8 mouse cellular contexts compared by ENCODE assay signal in the genomic region with DNA sequence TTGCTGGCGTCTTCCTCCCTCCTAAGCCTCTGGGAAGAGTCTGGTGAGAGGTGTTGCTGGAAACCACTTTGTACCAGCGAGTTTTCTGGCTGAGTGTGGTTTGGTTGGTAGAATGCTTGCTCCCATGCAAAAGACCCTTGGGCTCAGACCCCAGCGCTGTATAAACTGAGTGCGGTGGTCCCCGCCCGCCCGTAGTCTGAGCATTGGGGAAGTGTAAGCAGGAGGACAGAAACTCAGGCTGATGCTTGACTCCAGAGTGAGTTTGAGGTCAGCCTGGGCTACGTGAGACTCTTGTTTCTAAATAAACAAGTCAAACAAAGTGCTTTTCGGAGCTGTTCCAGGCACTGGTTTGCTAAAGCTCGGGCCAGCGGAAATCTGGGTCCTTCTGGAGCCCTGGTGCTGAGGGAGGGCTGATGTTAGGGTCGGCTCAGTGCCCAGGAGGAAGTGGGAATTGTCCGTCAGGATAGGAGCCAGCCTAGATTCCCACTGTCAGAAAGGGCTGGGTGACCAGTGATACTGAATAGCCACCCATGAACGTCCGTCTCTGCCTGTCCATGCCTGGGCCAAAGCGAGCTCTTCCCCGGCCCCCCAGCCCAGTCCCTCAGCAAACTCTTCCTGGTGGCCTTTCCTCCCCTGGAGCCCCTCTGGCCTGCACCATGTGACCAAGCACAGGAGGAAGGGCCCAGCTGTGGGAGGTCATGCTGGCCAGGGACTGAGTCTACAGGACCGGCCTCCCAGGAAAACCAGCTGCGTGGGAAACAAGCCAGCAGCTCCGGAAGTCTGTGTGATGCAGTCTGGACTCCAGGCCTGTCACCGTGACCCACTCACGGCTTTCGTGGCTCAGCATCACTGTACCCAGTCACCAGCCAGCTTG.
A peak's percentile ranks its signal among the peaks of the same experiment; 100 is the strongest.
DNase-seq lines count a peak whose midpoint lies in the region; ATAC-seq lines count a peak whose summit lies in the region.

No protein-coding gene starts in this region.

- DNase-seq in adrenal gland, adult 2 months = peak; percentile 79
- no peak for DNase-seq in adrenal gland, postnatal 4 days (ENCODE audit: low spot score in 2 of 2)
- DNase-seq in embryonic facial prominence, embryonic 11.5 days (ENCODE audit: low spot score) = no peak
- peak; percentile 78 for DNase-seq in kidney, adult 9 months
- DNase-seq in lung, postnatal 10 days = peak; percentile 95
- no peak for DNase-seq in spleen, adult 12 weeks (ENCODE audit: low spot score)
- no peak for DNase-seq in embryo, embryonic 9.5 days (ENCODE audit: extremely low spot score)

- peaks cover 36% of the 10 kb centered on the region for H3K4me1 ChIP-seq in embryonic facial prominence, embryonic 11.5 days (ENCODE audit: control insufficient read depth, insufficient read depth, low read length)
- H3K4me1 ChIP-seq in heart, embryonic 11.5 days (ENCODE audit: control insufficient read depth, insufficient read depth, low read length) = peaks cover 90% of the 10 kb centered on the region

- no peak overlapping the region for H3K4me2 ChIP-seq in embryonic facial prominence, embryonic 11.5 days (ENCODE audit: low read depth, low read length)
- H3K4me2 ChIP-seq in heart, embryonic 11.5 days = no peak overlapping the region

- H3K27ac ChIP-seq in embryonic facial prominence, embryonic 11.5 days (replicated peaks; ENCODE audit: low read depth, low read length) = peak overlapping the region; percentile 31; the same call in 1 of the 2 replicates
- H3K27ac ChIP-seq in heart, embryonic 11.5 days (ENCODE audit: low read depth, low read length) = peak overlapping the region; percentile 24; the same call in 1 of the 2 replicates

- no peaks in the 10 kb centered on the region for H3K27me3 ChIP-seq in embryonic facial prominence, embryonic 11.5 days (ENCODE audit: control insufficient read depth, insufficient read depth, low read length)
- no peaks in the 10 kb centered on the region for H3K27me3 ChIP-seq in heart, embryonic 11.5 days (ENCODE audit: control insufficient read depth, insufficient read depth, low read length)

- H3K36me3 ChIP-seq in embryonic facial prominence, embryonic 11.5 days (replicated peaks; ENCODE audit: control insufficient read depth, insufficient read depth, low read depth, low read length) = no peaks in the 10 kb centered on the region
- no peaks in the 10 kb centered on the region for H3K36me3 ChIP-seq in heart, embryonic 11.5 days (ENCODE audit: control insufficient read depth, insufficient read depth, low read length)

- 57% methylated on average over 23 of the region's 23 CpGs for WGBS in embryonic facial prominence, embryonic 11.5 days
- WGBS in heart, embryonic 11.5 days (ENCODE audit: insufficient replicate concordance) = 59% methylated on average over 23 of the region's 23 CpGs

- no peaks in the 10 kb centered on the region for H3K9me3 ChIP-seq in embryonic facial prominence, embryonic 11.5 days (replicated peaks; ENCODE audit: control insufficient read depth, low read length)
- H3K9me3 ChIP-seq in heart, embryonic 11.5 days (replicated peaks; ENCODE audit: control insufficient read depth, low read length) = no peaks in the 10 kb centered on the region

- peak overlapping the region; percentile 34; the same call in 1 of the 2 replicates for H3K9ac ChIP-seq in embryonic facial prominence, embryonic 11.5 days (replicated peaks; ENCODE audit: low read length)
- no peak overlapping the region for H3K9ac ChIP-seq in heart, embryonic 11.5 days (ENCODE audit: low read depth, low read length)

- H3K4me3 ChIP-seq in embryonic facial prominence, embryonic 11.5 days (ENCODE audit: low read depth, low read length) = no peak overlapping the region
- no peak overlapping the region for H3K4me3 ChIP-seq in heart, embryonic 11.5 days (ENCODE audit: low read depth, low read length)

- ATAC-seq in embryonic facial prominence, embryonic 11.5 days (replicated peaks; ENCODE audit: insufficient number of reproducible peaks, low FRiP score, low TSS enrichment, low read depth) = no peak
- no peak for ATAC-seq in heart, embryonic 11.5 days (replicated peaks; ENCODE audit: insufficient number of reproducible peaks, low FRiP score, low TSS enrichment)

Comparison
In these comparisons a context has a peak if more than half of its experiments do, and no peak if none do; other contexts are left out.
1. DNase-seq: peak in adrenal gland, adult 2 months (single experiment), kidney, adult 9 months (single experiment) and lung, postnatal 10 days (single experiment); none in adrenal gland, postnatal 4 days (0 of 2), embryonic facial prominence, embryonic 11.5 days (single experiment), spleen, adult 12 weeks (single experiment) and embryo, embryonic 9.5 days (single experiment).